15 mouse cellular contexts compared by ENCODE assay signal in genomic region chr1:166818682-166819081, GRCm38 (mm10).
DNase-seq lines count a peak whose midpoint lies in the region; ATAC-seq lines count a peak whose summit lies in the region.
"Had no signal": no experiment of that assay in that cellular context is flagged by ENCODE, and none has a peak within 500 bp of the region (broad histone marks: within the 10 kb centered on the region; RNA-seq: fewer than 3 reads in every experiment).

No protein-coding gene starts in this region.

- no peaks in the 10 kb centered on the region for H3K9me3 ChIP-seq in heart, embryonic 15.5 days (replicated peaks)
- H3K9me3 ChIP-seq in midbrain, embryonic 11.5 days (ENCODE audit: control insufficient read depth, low read length) = no peaks in the 10 kb centered on the region
- no peaks in the 10 kb centered on the region for H3K9me3 ChIP-seq in midbrain, embryonic 16.5 days (replicated peaks; ENCODE audit: control insufficient read depth, low read length, poor library complexity, severe bottlenecking)
- H3K9me3 ChIP-seq: embryonic facial prominence, embryonic 13.5 days; limb, embryonic 10.5 days had no signal

- no peaks in the 10 kb centered on the region for H3K27me3 ChIP-seq in heart, embryonic 15.5 days
- H3K27me3 ChIP-seq in midbrain, embryonic 11.5 days (ENCODE audit: control insufficient read depth, insufficient read depth, low read length) = no peaks in the 10 kb centered on the region
- no peaks in the 10 kb centered on the region for H3K27me3 ChIP-seq in midbrain, embryonic 16.5 days (ENCODE audit: control insufficient read depth, insufficient read depth, low read depth, low read length)
- H3K27me3 ChIP-seq: embryonic facial prominence, embryonic 13.5 days; heart, embryonic 12.5 days had no signal

- DNase-seq in heart, adult 8-10 months (ENCODE audit: low spot score) = no peak
- peak; percentile 15 to 20 for DNase-seq in B cell, adult 2 months
- DNase-seq in midbrain, embryonic 11.5 days (ENCODE audit: low spot score, missing footprints) = no peak
- DNase-seq: cerebellum, postnatal 25 days; kidney, postnatal 25 days; lung, postnatal 14 days had no signal

- H3K9ac ChIP-seq in heart, embryonic 15.5 days = no peak overlapping the region
- H3K9ac ChIP-seq in midbrain, embryonic 11.5 days (ENCODE audit: low read length) = no peak overlapping the region
- no peak overlapping the region for H3K9ac ChIP-seq in midbrain, embryonic 16.5 days (ENCODE audit: low read depth, low read length)
- H3K9ac ChIP-seq: embryonic facial prominence, embryonic 13.5 days; heart, embryonic 12.5 days had no signal

- peak overlapping the region; percentile 49 for H3K27ac ChIP-seq in heart, embryonic 15.5 days
- H3K27ac ChIP-seq in midbrain, embryonic 11.5 days (ENCODE audit: low read depth, low read length) = no peak overlapping the region
- H3K27ac ChIP-seq in midbrain, embryonic 16.5 days (ENCODE audit: low read length) = no peak overlapping the region
- H3K27ac ChIP-seq: limb, embryonic 10.5 days had no signal

- no peaks in the 10 kb centered on the region for H3K36me3 ChIP-seq in heart, embryonic 15.5 days
- H3K36me3 ChIP-seq in midbrain, embryonic 11.5 days (ENCODE audit: control insufficient read depth, insufficient read depth, low read length) = no peaks in the 10 kb centered on the region
- no peaks in the 10 kb centered on the region for H3K36me3 ChIP-seq in midbrain, embryonic 16.5 days (ENCODE audit: control insufficient read depth, insufficient read depth, low read length)
- H3K36me3 ChIP-seq: embryonic facial prominence, embryonic 13.5 days; heart, embryonic 12.5 days; limb, embryonic 10.5 days had no signal

- WGBS in heart, embryonic 15.5 days = 67% methylated on average over 5 of the region's 5 CpGs
- 77% methylated on average over 5 of the region's 5 CpGs for WGBS in midbrain, embryonic 11.5 days
- 72% methylated on average over 5 of the region's 5 CpGs for WGBS in midbrain, embryonic 16.5 days

- no peaks in the 10 kb centered on the region for H3K4me1 ChIP-seq in heart, embryonic 15.5 days (replicated peaks)
- H3K4me1 ChIP-seq in midbrain, embryonic 11.5 days (ENCODE audit: control insufficient read depth, insufficient read depth, low read length) = no peaks in the 10 kb centered on the region
- no peaks in the 10 kb centered on the region for H3K4me1 ChIP-seq in midbrain, embryonic 16.5 days (ENCODE audit: control insufficient read depth, insufficient read depth, low read length)
- H3K4me1 ChIP-seq: heart, embryonic 12.5 days; limb, embryonic 10.5 days had no signal

- ATAC-seq in heart, embryonic 15.5 days (replicated peaks; ENCODE audit: insufficient number of reproducible peaks, insufficient read depth, low FRiP score, low read depth) = no peak
- ATAC-seq in hematopoietic stem cell, adult 5-6 weeks (replicated peaks in 1 of 2; ENCODE audit: insufficient read depth in 1 of 2, low FRiP score in 2 of 2, low TSS enrichment in 1 of 2, low read depth in 1 of 2, poor library complexity in 2 of 2, severe bottlenecking in 2 of 2) = peak; percentile 52 to 68; a peak in 2 of 4 replicates
- ATAC-seq in megakaryocyte-erythroid progenitor cell, adult 5-6 weeks (replicated peaks; ENCODE audit: low FRiP score, low TSS enrichment, poor library complexity, severe bottlenecking) = peak; percentile 83
- no peak for ATAC-seq in midbrain, embryonic 11.5 days (ENCODE audit: low FRiP score)
- no peak for ATAC-seq in midbrain, embryonic 16.5 days
- ATAC-seq in monocyte, adult 5-6 weeks (replicated peaks; ENCODE audit: insufficient number of reproducible peaks, low FRiP score, low TSS enrichment, poor library complexity, severe bottlenecking) = no peak
- ATAC-seq: inflammation-experienced regulatory T-cells, adult 6 months had no signal

- H3K4me2 ChIP-seq in heart, embryonic 15.5 days = no peak overlapping the region
- H3K4me2 ChIP-seq in midbrain, embryonic 11.5 days = no peak overlapping the region
- no peak overlapping the region for H3K4me2 ChIP-seq in midbrain, embryonic 16.5 days (ENCODE audit: low read length)
- H3K4me2 ChIP-seq: embryonic facial prominence, embryonic 13.5 days; heart, embryonic 12.5 days had no signal

- no peak overlapping the region for H3K4me3 ChIP-seq in heart, embryonic 15.5 days
- no peak overlapping the region for H3K4me3 ChIP-seq in midbrain, embryonic 11.5 days (ENCODE audit: low read depth, low read length)
- H3K4me3 ChIP-seq in midbrain, embryonic 16.5 days (ENCODE audit: low read depth, low read length) = no peak overlapping the region
- H3K4me3 ChIP-seq: embryonic facial prominence, embryonic 13.5 days; heart, embryonic 12.5 days; limb, embryonic 10.5 days had no signal

Comparison
In these comparisons a context has a peak if more than half of its experiments do, and no peak if none do; other contexts are left out.
1. ATAC-seq: peak in hematopoietic stem cell, adult 5-6 weeks (2 of 2) and megakaryocyte-erythroid progenitor cell, adult 5-6 weeks (single experiment); none in heart, embryonic 15.5 days (single experiment), midbrain, embryonic 11.5 days (single experiment), midbrain, embryonic 16.5 days (single experiment) and monocyte, adult 5-6 weeks (single experiment).
2. DNase-seq: peak in B cell, adult 2 months (2 of 2); none in heart, adult 8-10 months (single experiment) and midbrain, embryonic 11.5 days (single experiment).